Mouse (Mus musculus): ENCODE results near the gene Cxcl3.

DNA sequence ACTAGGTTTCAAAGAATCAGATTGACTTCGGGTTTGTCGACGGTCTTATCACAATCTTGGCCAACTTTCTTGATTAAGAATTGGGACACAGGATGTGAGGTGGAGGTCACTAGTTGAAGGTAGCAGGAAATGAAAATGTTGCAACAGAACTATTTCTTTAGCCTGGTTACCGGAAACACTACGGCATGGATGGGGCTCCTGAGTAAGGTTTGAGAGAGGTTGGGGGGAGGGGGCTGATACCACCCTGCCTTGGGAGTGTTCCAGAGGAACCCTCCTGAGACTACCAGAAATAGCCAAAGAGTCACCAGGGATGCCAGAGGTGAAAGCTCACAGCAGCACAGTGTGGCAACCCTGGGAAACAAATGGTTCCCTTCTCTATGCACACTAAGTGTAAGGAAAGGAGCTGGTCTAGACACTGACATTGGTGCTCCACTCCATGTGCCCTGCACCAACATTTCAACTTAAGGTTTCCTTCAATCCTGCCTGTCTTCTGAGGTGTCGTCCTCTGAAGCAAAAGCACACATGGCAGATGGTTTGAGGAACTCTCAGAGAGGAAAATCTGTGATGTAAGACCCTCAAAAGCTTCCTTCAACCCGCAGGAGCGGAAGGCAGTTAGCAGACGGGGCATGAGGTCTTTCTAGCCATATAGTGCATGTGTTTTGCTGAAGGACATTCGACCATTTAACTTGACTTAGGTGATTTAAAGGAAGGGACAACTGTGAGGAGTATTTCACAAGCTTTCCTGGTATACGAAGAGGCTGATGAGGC, 3.6 kb downstream of the Cxcl3 start:
- TF ChIP-seq CTCF (IDR thresholded peaks at IDR 0.05; ENCODE audit: extremely low read depth, insufficient read depth, low read length) (no peak), POLR2A (IDR thresholded peaks at IDR 0.05; ENCODE audit: extremely low read depth, insufficient read depth, low read length) (no peak)

All from cortical plate, adult 2 months (tissue).